Mouse (Mus musculus) heart, embryonic 11.5 days (tissue): ENCODE results near the gene Mrpl24. TPM values are rescaled to one million over a fixed set of nuclear protein-coding genes. Genes with fewer than 3 reads are reported as not detected.

Experiments used
- ATAC-seq: fragments of 200-750 bp; cut with Nextera tagmentation; replicated peaks from 2 replicates; pipeline ENCODE4 v1.8.0; 2017; ENCODE audit warnings: moderate library complexity; ENCODE audit not compliant: insufficient number of reproducible peaks, low FRiP score, low TSS enrichment
- H3K27ac ChIP-seq: fragments of 300-500 bp; sonication (generic); 2 replicates; pipeline ENCODE4 v1.5.1; 2014; ENCODE audit warnings: mild to moderate bottlenecking, low read depth, low read length
- H3K27me3 ChIP-seq: fragments of 300-500 bp; sonication (generic); 2 replicates; pipeline ENCODE4 v1.6.1; 2014; ENCODE audit warnings: mild to moderate bottlenecking, low read length, mixed read lengths; ENCODE audit not compliant: control insufficient read depth, insufficient read depth
- H3K36me3 ChIP-seq: fragments of 300-500 bp; sonication (generic); 2 replicates; pipeline ENCODE4 v1.6.1; 2014; ENCODE audit warnings: mild to moderate bottlenecking, low read length, moderate library complexity, mixed read lengths; ENCODE audit not compliant: control insufficient read depth, insufficient read depth
- H3K4me1 ChIP-seq: fragments of 300-500 bp; sonication (generic); 2 replicates; pipeline ENCODE4 v1.6.1; 2014; ENCODE audit warnings: low read length; ENCODE audit not compliant: control insufficient read depth, insufficient read depth
- H3K4me2 ChIP-seq: fragments of 300-500 bp; sonication (generic); 2 replicates; pipeline ENCODE4 v1.6.1; 2014; ENCODE audit warnings: mild to moderate bottlenecking, moderate library complexity
- H3K4me3 ChIP-seq: fragments of 300-500 bp; sonication (generic); 2 replicates; pipeline ENCODE4 v1.5.1; 2014; ENCODE audit warnings: low read depth, low read length
- H3K9ac ChIP-seq: fragments of 300-500 bp; sonication (generic); 2 replicates; pipeline ENCODE4 v1.6.1; 2014; ENCODE audit warnings: mild to moderate bottlenecking, low read depth, low read length, moderate library complexity
- H3K9me3 ChIP-seq: fragments of 300-500 bp; sonication (generic); replicated peaks from 2 replicates; pipeline ENCODE4 v1.6.1; 2016; ENCODE audit warnings: low read length; ENCODE audit not compliant: control insufficient read depth
- WGBS: fragments of 180-500 bp; shearing (Covaris S2); extraction: QIAGEN DNeasy Blood & Tissue Kit; methylation state at CpG from one replicate; pipeline ENCODE4 v1.1.7; 2014; ENCODE audit not compliant: insufficient replicate concordance; 5-methylcytosine and 5-hydroxymethylcytosine counted together
- polyA plus RNA-seq: library from polyadenylated mRNA; unstranded; fragments of >200 nt; fragmentation: Nextera tagmentation; extraction: Ambion mirVana; gene quantifications from 2 replicates; pipeline ENCODE4 v1.2.1, GENCODE M21; 2014

Gene Mrpl24
- polyA plus RNA-seq, 1 experiment from 2014 or later: 67.3 TPM

GRCm38 (mm10) chr3:87958056-87958455 is 38.8 kb downstream of the Mrpl24 start:
- H3K27ac ChIP-seq: no peak overlapping the region
- H3K27me3 ChIP-seq: no peaks in the 10 kb centered on the region
- H3K4me2 ChIP-seq: no peak overlapping the region
- no peak overlapping the region for H3K9ac ChIP-seq
- H3K9me3 ChIP-seq: no peaks in the 10 kb centered on the region
- 21% methylated on average over 1 of the region's 1 CpGs for WGBS
- ATAC-seq: no peak
- no peaks in the 10 kb centered on the region for H3K36me3 ChIP-seq
- H3K4me3 ChIP-seq: no peak overlapping the region
- peaks cover 19% of the 10 kb centered on the region for H3K4me1 ChIP-seq

GRCm38 (mm10) chr3:87958476-87958875 is 39.2 kb downstream of the Mrpl24 start:
- WGBS: 28% methylated on average over 4 of the region's 4 CpGs
- Histone ChIP-seq H3K27me3 (no peaks in the 10 kb centered on the region), H3K9me3 (no peaks in the 10 kb centered on the region), H3K4me2 (no peak overlapping the region), H3K9ac (no peak overlapping the region), H3K4me3 (no peak overlapping the region), H3K36me3 (no peaks in the 10 kb centered on the region), H3K27ac (no peak overlapping the region), H3K4me1 (peaks cover 19% of the 10 kb centered on the region)
- no peak for ATAC-seq

- no peak overlapping the region for H3K27ac ChIP-seq
- H3K4me1 ChIP-seq: peaks cover 19% of the 10 kb centered on the region
- no peak for ATAC-seq
- H3K9me3 ChIP-seq: no peaks in the 10 kb centered on the region
- H3K4me2 ChIP-seq: no peak overlapping the region
- H3K4me3 ChIP-seq: no peak overlapping the region
- 56% methylated on average over 1 of the region's 1 CpGs for whole genome bisulfite sequencing
- no peaks in the 10 kb centered on the region for H3K27me3 ChIP-seq
- H3K9ac ChIP-seq: no peak overlapping the region
- no peaks in the 10 kb centered on the region for H3K36me3 ChIP-seq
These were observed 39.7 kb downstream of the Mrpl24 start for GRCm38 (mm10) chr3:87958967-87959366.

GRCm38 (mm10) chr3:87959371-87959770 is 40.1 kb downstream of the Mrpl24 start:
- Histone ChIP-seq H3K27ac (no peak overlapping the region; the same call in 1 of the 2 replicates), H3K4me2 (no peak overlapping the region), H3K9ac (no peak overlapping the region), H3K9me3 (no peaks in the 10 kb centered on the region), H3K27me3 (no peaks in the 10 kb centered on the region), H3K4me1 (peaks cover 19% of the 10 kb centered on the region), H3K4me3 (no peak overlapping the region), H3K36me3 (no peaks in the 10 kb centered on the region)
- no peak for ATAC-seq
- 52% methylated on average over 7 of the region's 7 CpGs for WGBS

GRCm38 (mm10) chr3:87960191-87960585 is 40.9 kb downstream of the Mrpl24 start:
- ATAC-seq: no peak
- Histone ChIP-seq H3K27ac (peak overlapping the region; percentile 78), H3K9me3 (no peaks in the 10 kb centered on the region), H3K27me3 (no peaks in the 10 kb centered on the region), H3K4me1 (peaks cover 19% of the 10 kb centered on the region), H3K4me2 (peak overlapping the region; percentile 76), H3K9ac (peak overlapping the region; percentile 72), H3K4me3 (peak overlapping the region; percentile 45), H3K36me3 (no peaks in the 10 kb centered on the region)
- WGBS: 9% methylated on average over 10 of the region's 10 CpGs

GRCm38 (mm10) chr3:87960586-87961191 is 41.4 kb downstream of the Mrpl24 start:
- peak overlapping the region; percentile 78 for H3K27ac ChIP-seq
- no peaks in the 10 kb centered on the region for H3K9me3 ChIP-seq
- no peaks in the 10 kb centered on the region for H3K36me3 ChIP-seq
- WGBS: under 1% methylated on average over 27 of the region's 27 CpGs
- peak overlapping the region; percentile 72 for H3K9ac ChIP-seq
- no peaks in the 10 kb centered on the region for H3K27me3 ChIP-seq
- peak overlapping the region; percentile 76 for H3K4me2 ChIP-seq
- ATAC-seq: peak; percentile 94
- H3K4me3 ChIP-seq: peak overlapping the region; percentile 45
- H3K4me1 ChIP-seq: peaks cover 19% of the 10 kb centered on the region

- no peak for ATAC-seq
- Histone ChIP-seq H3K27me3 (peaks cover 19% of the 10 kb centered on the region), H3K4me2 (peak overlapping the region; percentile 95), H3K4me1 (peaks cover 39% of the 10 kb centered on the region), H3K27ac (peak overlapping the region; percentile 46; the same call in 1 of the 2 replicates), H3K4me3 (peak overlapping the region; percentile 67), H3K9me3 (no peaks in the 10 kb centered on the region), H3K36me3 (0 out of 2 replicates have a peak, but pooled peaks cover 2% of the 10 kb centered on the region), H3K9ac (peak overlapping the region; percentile 39; the same call in 1 of the 2 replicates)
- WGBS: under 1% methylated on average over 21 of the region's 21 CpGs
These were observed 51.1 kb downstream of the Mrpl24 start for GRCm38 (mm10) chr3:87970184-87970938.

GRCm38 (mm10) chr3:87970939-87971488 is 51.7 kb downstream of the Mrpl24 start, which contains the start of gene Nes:
Nes (plus strand) TSS chr3:87971078.
- Histone ChIP-seq H3K4me1 (peaks cover 39% of the 10 kb centered on the region), H3K9me3 (no peaks in the 10 kb centered on the region), H3K9ac (peak within 1 kb of the TSS; percentile 81), H3K36me3 (peaks cover 6% of the 10 kb centered on the region; the same call in 1 of the 2 replicates), H3K4me2 (peak within 1 kb of the TSS; percentile 95), H3K4me3 (peak within 1 kb of the TSS; percentile 67), H3K27ac (peak within 1 kb of the TSS; percentile 51), H3K27me3 (peaks cover 19% of the 10 kb centered on the region)
- ATAC-seq: peak; percentile 51
- WGBS: under 1% methylated on average over 44 of the region's 44 CpGs
